Mouse (Mus musculus) midbrain, postnatal 0 days (tissue): ENCODE measurements at regions not wholly inside any gene's neighbourhood (a gene's known extent, or its start where the extent isn't known, plus 50 kb on each side); places are given as distances from the start of the nearest gene placed in this dataset.

Experiments used
- ATAC-seq: fragments of 200-750 bp; cut with Nextera tagmentation; 2 replicates; pipeline ENCODE4 v1.8.0; 2017; ENCODE audit warnings: moderate number of reproducible peaks, mild to moderate bottlenecking, moderate TSS enrichment, moderate library complexity; ENCODE audit not compliant: low FRiP score
- DNase-seq: peaks from one replicate; pipeline ENCODE4 v3.0.0-alpha.2; 2015; ENCODE audit warnings: low spot score
- H3K27ac ChIP-seq: fragments of 300-500 bp; sonication (generic); 2 replicates; pipeline ENCODE4 v1.5.1; 2014; ENCODE audit warnings: low read depth, mild to moderate bottlenecking, low read length, mixed read lengths
- H3K27me3 ChIP-seq: fragments of 300-500 bp; sonication (generic); 2 replicates; pipeline ENCODE4 v1.6.1; 2014; ENCODE audit warnings: low read length, control low read depth, mixed read lengths; ENCODE audit not compliant: insufficient read depth
- H3K36me3 ChIP-seq: fragments of 300-500 bp; sonication (generic); 2 replicates; pipeline ENCODE4 v1.6.1; 2014; ENCODE audit warnings: low read length, control low read depth, mixed read lengths; ENCODE audit not compliant: insufficient read depth
- H3K4me1 ChIP-seq: fragments of 300-500 bp; sonication (generic); 2 replicates; pipeline ENCODE4 v1.6.1; 2014; ENCODE audit warnings: mild to moderate bottlenecking, control low read depth, antibody characterized with exemption, low read length, mixed read lengths; ENCODE audit not compliant: insufficient read depth
- H3K4me2 ChIP-seq: fragments of 300-500 bp; sonication (generic); 2 replicates; pipeline ENCODE4 v1.6.1; 2014; ENCODE audit warnings: low read depth, mild to moderate bottlenecking, low read length, mixed read lengths; ENCODE audit not compliant: poor library complexity, severe bottlenecking
- H3K4me3 ChIP-seq: fragments of 300-500 bp; sonication (generic); 2 replicates; pipeline ENCODE4 v1.5.1; 2014; ENCODE audit warnings: low read depth, mild to moderate bottlenecking, low read length, moderate library complexity
- H3K9ac ChIP-seq: fragments of 300-500 bp; sonication (generic); replicated peaks from 2 replicates; pipeline ENCODE4 v1.6.1; 2014; ENCODE audit warnings: mild to moderate bottlenecking, low read length, moderate library complexity, mixed read lengths; ENCODE audit not compliant: poor library complexity, severe bottlenecking
- H3K9me3 ChIP-seq: fragments of 300-500 bp; sonication (generic); 2 replicates; pipeline ENCODE4 v1.6.1; 2016; ENCODE audit warnings: low read length, control low read depth
- CTCF ChIP-seq: IDR thresholded peaks from 2 replicates; pipeline ENCODE4 v1.5.1; 2016; ENCODE audit warnings: antibody characterized with exemption, mild to moderate bottlenecking
- WGBS: fragments of 180-500 bp; shearing (Covaris S2); extraction: QIAGEN DNeasy Blood & Tissue Kit; methylation state at CpG from one replicate; pipeline ENCODE4 v1.1.7; 2014; 5-methylcytosine and 5-hydroxymethylcytosine counted together

DNA sequence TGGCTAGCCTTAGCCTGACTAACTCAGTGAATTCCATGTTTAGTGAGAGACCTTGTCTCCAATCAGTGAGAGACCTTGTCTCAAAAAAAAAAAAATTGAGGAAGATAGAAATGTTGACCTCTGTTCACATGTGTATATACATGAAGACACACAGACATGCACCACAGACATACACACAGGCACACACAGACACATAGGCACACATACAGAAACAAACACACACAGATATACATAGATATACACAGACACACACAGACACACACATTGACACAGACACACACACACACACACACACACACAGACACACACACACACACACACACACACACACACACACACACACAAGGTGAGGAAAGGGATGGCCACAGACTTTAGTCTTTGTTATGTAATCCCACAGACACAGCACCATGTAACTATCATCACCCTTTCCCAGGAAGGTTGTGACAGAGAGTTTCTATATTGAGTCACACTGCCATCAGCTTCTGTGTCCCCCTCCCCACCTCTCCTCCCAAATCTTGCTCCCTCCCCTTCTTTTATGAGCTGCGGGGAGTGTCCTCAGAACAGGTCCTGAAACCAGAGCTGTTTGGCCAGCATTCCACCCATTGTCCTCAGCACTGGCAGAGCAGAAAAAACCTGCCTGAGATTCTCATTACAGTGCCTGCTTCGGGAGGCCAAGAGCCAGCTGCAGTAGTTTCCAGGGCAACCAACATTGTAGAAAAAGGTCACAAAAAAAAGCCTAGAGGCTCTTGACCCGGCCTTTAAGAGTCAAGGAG lies 74.0 kb downstream of the Calml3 start:
- H3K9me3 ChIP-seq, result no peaks in the 10 kb centered on the region
- H3K4me3 ChIP-seq, result no peak overlapping the region
- H3K27ac ChIP-seq, result no peak overlapping the region
- 2% methylated on average over 3 of the region's 3 CpGs for WGBS
- H3K36me3 ChIP-seq, result no peaks in the 10 kb centered on the region
- no peaks in the 10 kb centered on the region; the same call in 1 of the 2 replicates for H3K4me1 ChIP-seq
- no peak for TF ChIP-seq CTCF
- H3K27me3 ChIP-seq, result no peaks in the 10 kb centered on the region
- H3K9ac ChIP-seq, result no peak overlapping the region
- ATAC-seq (peak; percentile 82), DNase-seq (no peak)
- no peak overlapping the region for H3K4me2 ChIP-seq

DNA sequence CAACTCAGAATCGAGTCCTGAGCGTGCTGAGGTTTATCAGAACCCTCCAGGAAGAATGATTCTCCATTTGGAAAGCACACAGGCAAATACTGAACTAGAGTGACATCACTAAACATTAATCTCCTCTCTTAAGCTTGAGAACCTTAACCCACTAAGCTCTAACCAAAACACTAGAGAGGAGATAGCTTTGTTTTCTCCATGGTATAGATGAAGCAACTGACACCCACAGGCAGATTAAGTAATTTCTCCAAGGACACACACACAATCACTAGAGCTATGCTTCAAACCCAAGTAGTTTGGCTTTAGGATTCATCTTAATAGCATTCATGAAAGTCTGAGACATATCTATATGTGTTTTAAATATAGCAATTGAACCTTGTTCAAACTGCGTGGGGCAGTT lies 75.2 kb downstream of the Calml3 start:
- Histone ChIP-seq H3K27me3 (no peaks in the 10 kb centered on the region), H3K4me3 (no peak overlapping the region), H3K4me2 (no peak overlapping the region), H3K9ac (no peak overlapping the region), H3K4me1 (no peaks in the 10 kb centered on the region; the same call in 1 of the 2 replicates), H3K9me3 (no peaks in the 10 kb centered on the region), H3K27ac (no peak overlapping the region), H3K36me3 (no peaks in the 10 kb centered on the region)
- DNase-seq, result no peak
- ATAC-seq, result no peak
- 81% methylated on average over 3 of the region's 3 CpGs for WGBS
- no peak for TF ChIP-seq CTCF

DNA sequence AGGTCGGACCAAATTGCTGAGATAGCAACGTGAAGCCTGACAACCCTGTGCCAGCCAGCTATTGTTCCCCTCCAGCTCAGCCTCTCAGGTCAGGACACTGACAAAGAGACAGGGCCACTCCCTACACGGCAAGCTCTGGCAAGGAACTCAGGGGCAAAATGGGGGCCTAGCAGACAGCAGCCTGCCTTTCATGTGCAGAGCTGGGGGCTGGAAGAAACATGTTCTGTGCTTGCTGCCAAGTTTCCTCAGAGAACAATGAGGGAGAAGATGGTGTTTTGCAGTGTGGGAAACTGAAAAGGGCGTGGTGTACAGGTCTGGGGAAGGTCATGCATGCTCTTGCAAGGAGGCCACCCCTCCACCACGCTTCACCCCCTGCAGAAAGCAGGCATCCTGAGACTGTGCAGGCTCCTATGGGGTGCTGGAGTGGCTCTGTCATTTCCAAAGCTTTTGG lies 77.8 kb downstream of the Calml3 start:
- ATAC-seq (no peak), DNase-seq (no peak)
- no peaks in the 10 kb centered on the region for H3K36me3 ChIP-seq
- no peak overlapping the region for H3K27ac ChIP-seq
- H3K4me1 ChIP-seq, result no peaks in the 10 kb centered on the region; the same call in 1 of the 2 replicates
- no peak for TF ChIP-seq CTCF
- no peak overlapping the region for H3K4me3 ChIP-seq
- H3K27me3 ChIP-seq, result no peaks in the 10 kb centered on the region
- no peak overlapping the region for H3K9ac ChIP-seq
- H3K9me3 ChIP-seq, result no peaks in the 10 kb centered on the region
- 27% methylated on average over 5 of the region's 5 CpGs for WGBS
- H3K4me2 ChIP-seq, result no peak overlapping the region

DNA sequence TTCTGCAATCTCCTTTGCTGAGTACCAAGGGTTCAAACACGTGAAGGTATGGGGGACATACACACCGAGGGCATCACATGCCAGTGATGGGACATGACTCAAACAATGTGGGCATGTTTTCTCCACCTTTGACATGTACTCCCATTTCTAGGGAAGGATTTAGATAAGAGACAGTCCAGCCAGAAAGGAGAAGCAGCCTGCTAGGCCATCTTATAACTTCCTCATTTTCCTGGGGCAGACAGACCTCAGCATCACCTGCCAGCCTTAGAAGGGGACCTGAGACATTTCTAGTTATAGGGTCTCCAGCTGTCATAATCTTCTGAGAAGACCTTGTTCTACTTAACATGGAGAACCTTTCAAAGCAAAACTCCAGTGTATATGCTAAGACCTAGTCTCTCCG lies 78.3 kb downstream of the Calml3 start:
- H3K9ac ChIP-seq, result no peak overlapping the region
- ATAC-seq (no peak), DNase-seq (no peak)
- H3K4me3 ChIP-seq, result no peak overlapping the region
- no peaks in the 10 kb centered on the region; the same call in 1 of the 2 replicates for H3K4me1 ChIP-seq
- no peaks in the 10 kb centered on the region for H3K36me3 ChIP-seq
- 79% methylated on average over 3 of the region's 3 CpGs for WGBS
- H3K27me3 ChIP-seq, result no peaks in the 10 kb centered on the region
- TF ChIP-seq CTCF, result no peak
- H3K27ac ChIP-seq, result no peak overlapping the region
- no peaks in the 10 kb centered on the region for H3K9me3 ChIP-seq
- H3K4me2 ChIP-seq, result no peak overlapping the region

GRCm38 (mm10) chr13:3724313-3724712 lies 79.8 kb downstream of the Calml3 start:
- TF ChIP-seq CTCF, result no peak
- Histone ChIP-seq H3K4me3 (no peak overlapping the region), H3K9me3 (no peaks in the 10 kb centered on the region), H3K36me3 (no peaks in the 10 kb centered on the region), H3K27me3 (no peaks in the 10 kb centered on the region), H3K9ac (no peak overlapping the region), H3K4me1 (no peaks in the 10 kb centered on the region), H3K4me2 (no peak overlapping the region), H3K27ac (no peak overlapping the region)
- DNase-seq (no peak), ATAC-seq (no peak)
- WGBS, result 93% methylated on average over 3 of the region's 3 CpGs

DNA sequence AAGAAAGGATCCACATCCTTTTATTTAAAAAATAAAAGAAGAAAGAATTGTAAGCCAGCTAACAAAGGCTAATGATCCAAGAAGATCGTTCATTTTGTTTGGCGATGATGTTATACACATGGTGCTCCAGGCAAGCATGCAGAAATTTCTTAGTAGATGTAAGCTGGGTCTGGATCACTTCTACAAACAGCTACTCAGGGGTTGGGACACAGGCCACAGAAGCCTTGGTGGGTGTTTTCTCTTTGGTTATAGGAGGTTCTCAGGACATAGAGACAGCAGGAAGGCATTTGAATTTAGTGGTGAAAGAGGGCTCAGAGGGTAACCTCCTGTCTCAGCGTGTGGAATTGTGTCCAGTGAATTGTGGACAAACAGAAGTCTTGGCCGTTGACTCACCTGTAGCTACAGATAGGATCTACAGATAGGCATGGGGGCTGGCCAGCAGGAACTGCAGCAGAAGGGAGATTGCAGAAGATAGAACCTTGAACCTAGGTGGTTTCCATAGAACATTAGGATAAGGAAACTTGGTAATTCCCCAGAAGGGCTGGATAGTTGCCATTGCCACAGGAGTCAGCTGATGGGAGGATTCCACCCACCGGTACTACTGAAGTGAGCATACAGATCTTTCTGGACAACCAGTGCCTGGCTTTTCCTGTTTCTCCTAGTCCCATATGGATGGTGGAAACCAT lies 80.5 kb downstream of the Calml3 start:
- H3K27ac ChIP-seq, result no peak overlapping the region
- H3K36me3 ChIP-seq, result no peaks in the 10 kb centered on the region
- DNase-seq (no peak), ATAC-seq (no peak)
- no peak for TF ChIP-seq CTCF
- no peaks in the 10 kb centered on the region for H3K4me1 ChIP-seq
- WGBS, result 92% methylated on average over 5 of the region's 5 CpGs
- H3K9me3 ChIP-seq, result no peaks in the 10 kb centered on the region
- no peak overlapping the region for H3K4me3 ChIP-seq
- H3K4me2 ChIP-seq, result no peak overlapping the region
- no peak overlapping the region for H3K9ac ChIP-seq
- H3K27me3 ChIP-seq, result no peaks in the 10 kb centered on the region
